Mouse (Mus musculus): ENCODE results near the gene Adamts8.
A peak's percentile ranks its signal among the peaks of the same experiment; 100 is the strongest.

Adamts8 gene

GRCm38 (mm10) chr9:30916266-30916968 lies 25.9 kb upstream of the Adamts8 start:
- Histone ChIP-seq H3K4me1 (replicated peaks; ENCODE audit: low read depth, low read length) (peaks cover 6% of the 10 kb centered on the region; the same call in 1 of the 2 replicates), H3K4me3 (replicated peaks; ENCODE audit: low read length) (no peak overlapping the region), H3K36me3 (ENCODE audit: insufficient read depth, low read length) (no peaks in the 10 kb centered on the region), H3K27me3 (ENCODE audit: insufficient read depth, low read length) (peaks cover 20% of the 10 kb centered on the region), H3K9me3 (ENCODE audit: low read length) (peaks cover 12% of the 10 kb centered on the region)
- TF ChIP-seq NANOG (IDR thresholded peaks at IDR 0.05; ENCODE audit: borderline replicate concordance, low read length) (no peak), CTCF (conservative IDR thresholded peaks at IDR 0.05; ENCODE audit: low read length) (no peak), POU5F1 (IDR thresholded peaks at IDR 0.05; ENCODE audit: borderline replicate concordance, low read length) (no peak)

- Histone ChIP-seq H3K9me3 (ENCODE audit: low read length) (peaks cover 12% of the 10 kb centered on the region), H3K36me3 (ENCODE audit: insufficient read depth, low read length) (no peaks in the 10 kb centered on the region), H3K4me1 (replicated peaks; ENCODE audit: low read depth, low read length) (peaks cover 20% of the 10 kb centered on the region), H3K4me3 (replicated peaks; ENCODE audit: low read length) (no peak overlapping the region), H3K27me3 (ENCODE audit: insufficient read depth, low read length) (peaks cover 43% of the 10 kb centered on the region)
- TF ChIP-seq CTCF (conservative IDR thresholded peaks at IDR 0.05; ENCODE audit: low read length), result no peak
- no peak for TF ChIP-seq NANOG (IDR thresholded peaks at IDR 0.05; ENCODE audit: borderline replicate concordance, low read length)
- no peak for TF ChIP-seq POU5F1 (IDR thresholded peaks at IDR 0.05; ENCODE audit: borderline replicate concordance, low read length)
Measured at GRCm38 (mm10) chr9:30918466-30919356, 23.7 kb upstream of the Adamts8 start.

- TF ChIP-seq CTCF (conservative IDR thresholded peaks at IDR 0.05; ENCODE audit: low read length) (no peak), POU5F1 (IDR thresholded peaks at IDR 0.05; ENCODE audit: borderline replicate concordance, low read length) (no peak), NANOG (IDR thresholded peaks at IDR 0.05; ENCODE audit: borderline replicate concordance, low read length) (no peak)
- H3K9me3 ChIP-seq (ENCODE audit: low read length), result peaks cover 12% of the 10 kb centered on the region
- H3K4me1 ChIP-seq (replicated peaks; ENCODE audit: low read depth, low read length), result peaks cover 20% of the 10 kb centered on the region
- H3K36me3 ChIP-seq (ENCODE audit: insufficient read depth, low read length), result no peaks in the 10 kb centered on the region
- H3K27me3 ChIP-seq (ENCODE audit: insufficient read depth, low read length), result peaks cover 42% of the 10 kb centered on the region
- H3K4me3 ChIP-seq (replicated peaks; ENCODE audit: low read length), result no peak overlapping the region
Measured at GRCm38 (mm10) chr9:30919686-30920085, 22.7 kb upstream of the Adamts8 start.

- Histone ChIP-seq H3K27me3 (ENCODE audit: insufficient read depth, low read length) (peaks cover 42% of the 10 kb centered on the region), H3K9me3 (ENCODE audit: low read length) (peaks cover 12% of the 10 kb centered on the region), H3K4me3 (replicated peaks; ENCODE audit: low read length) (0 out of 2 replicates have a peak overlapping the region, but pooled peaks have one; percentile 84), H3K4me1 (replicated peaks; ENCODE audit: low read depth, low read length) (peaks cover 20% of the 10 kb centered on the region), H3K36me3 (ENCODE audit: insufficient read depth, low read length) (no peaks in the 10 kb centered on the region)
- TF ChIP-seq POU5F1 (IDR thresholded peaks at IDR 0.05; ENCODE audit: borderline replicate concordance, low read length) (no peak), CTCF (conservative IDR thresholded peaks at IDR 0.05; ENCODE audit: low read length) (peak; percentile 90), NANOG (IDR thresholded peaks at IDR 0.05; ENCODE audit: borderline replicate concordance, low read length) (no peak)
Measured at GRCm38 (mm10) chr9:30920736-30921135, 21.6 kb upstream of the Adamts8 start.

GRCm38 (mm10) chr9:30921261-30922103 lies 20.9 kb upstream of the Adamts8 start:
- Histone ChIP-seq H3K27me3 (ENCODE audit: insufficient read depth, low read length) (peaks cover 42% of the 10 kb centered on the region), H3K36me3 (ENCODE audit: insufficient read depth, low read length) (no peaks in the 10 kb centered on the region), H3K4me1 (replicated peaks; ENCODE audit: low read depth, low read length) (peaks cover 20% of the 10 kb centered on the region), H3K9me3 (ENCODE audit: low read length) (peaks cover 12% of the 10 kb centered on the region), H3K4me3 (replicated peaks; ENCODE audit: low read length) (peak overlapping the region; percentile 84)
- no peak for TF ChIP-seq POU5F1 (IDR thresholded peaks at IDR 0.05; ENCODE audit: borderline replicate concordance, low read length)
- TF ChIP-seq NANOG (IDR thresholded peaks at IDR 0.05; ENCODE audit: borderline replicate concordance, low read length), result no peak
- no peak for TF ChIP-seq CTCF (conservative IDR thresholded peaks at IDR 0.05; ENCODE audit: low read length)

- peaks cover 42% of the 10 kb centered on the region for H3K27me3 ChIP-seq (ENCODE audit: insufficient read depth, low read length)
- peak within 1 kb of the TSS; percentile 84 for H3K4me3 ChIP-seq (replicated peaks; ENCODE audit: low read length)
- H3K9me3 ChIP-seq (ENCODE audit: low read length), result peaks cover 12% of the 10 kb centered on the region
- H3K36me3 ChIP-seq (ENCODE audit: insufficient read depth, low read length), result no peaks in the 10 kb centered on the region
- peaks cover 20% of the 10 kb centered on the region for H3K4me1 ChIP-seq (replicated peaks; ENCODE audit: low read depth, low read length)
- no peak for TF ChIP-seq NANOG (IDR thresholded peaks at IDR 0.05; ENCODE audit: borderline replicate concordance, low read length)
- TF ChIP-seq CTCF (conservative IDR thresholded peaks at IDR 0.05; ENCODE audit: low read length), result no peak
- no peak for TF ChIP-seq POU5F1 (IDR thresholded peaks at IDR 0.05; ENCODE audit: borderline replicate concordance, low read length)
Measured at GRCm38 (mm10) chr9:30922197-30922894, 20.0 kb upstream of the Adamts8 start, which contains the start of gene Adamts15. TSS of gene Adamts15 (minus strand) at chr9:30922452.

- Histone ChIP-seq H3K4me3 (replicated peaks; ENCODE audit: low read length) (no peak overlapping the region), H3K27me3 (ENCODE audit: insufficient read depth, low read length) (peaks cover 25% of the 10 kb centered on the region)
- no peak for TF ChIP-seq CTCF (conservative IDR thresholded peaks at IDR 0.05; ENCODE audit: low read length)
Measured at GRCm38 (mm10) chr9:30928759-30929158, 13.6 kb upstream of the Adamts8 start.

More at GRCm38 (mm10) chr9:30928759-30929158, 13.6 kb upstream of the Adamts8 start:
- H3K36me3 ChIP-seq (ENCODE audit: insufficient read depth, low read length), result no peaks in the 10 kb centered on the region
- no peaks in the 10 kb centered on the region for H3K4me1 ChIP-seq (replicated peaks; ENCODE audit: low read depth, low read length)
- peaks cover 9% of the 10 kb centered on the region for H3K9me3 ChIP-seq (ENCODE audit: low read length)
